Mouse (Mus musculus) G1E (cell line): ENCODE data around the gene Nkx1-2.

Experiments used
- CTCF ChIP-seq: IDR thresholded peaks from 2 replicates; pipeline ENCODE4 v1.5.1; 2012; ENCODE audit warnings: low read depth, low read length, inconsistent platforms, mixed read lengths
- GATA1 ChIP-seq: IDR thresholded peaks from 2 replicates; pipeline ENCODE4 v1.6.1; 2012; ENCODE audit warnings: borderline replicate concordance, low read length, inconsistent platforms, mixed read lengths
- POLR2AphosphoS5 ChIP-seq: IDR thresholded peaks from 2 replicates; pipeline ENCODE4 v1.6.1; 2012; ENCODE audit warnings: low read depth, low read length, inconsistent platforms; ENCODE audit not compliant: insufficient replicate concordance
- TAL1 ChIP-seq: conservative IDR thresholded peaks from 2 replicates; pipeline ENCODE4 v1.6.1; 2012; ENCODE audit warnings: low read depth, low read length, inconsistent platforms, mixed read lengths

DNA sequence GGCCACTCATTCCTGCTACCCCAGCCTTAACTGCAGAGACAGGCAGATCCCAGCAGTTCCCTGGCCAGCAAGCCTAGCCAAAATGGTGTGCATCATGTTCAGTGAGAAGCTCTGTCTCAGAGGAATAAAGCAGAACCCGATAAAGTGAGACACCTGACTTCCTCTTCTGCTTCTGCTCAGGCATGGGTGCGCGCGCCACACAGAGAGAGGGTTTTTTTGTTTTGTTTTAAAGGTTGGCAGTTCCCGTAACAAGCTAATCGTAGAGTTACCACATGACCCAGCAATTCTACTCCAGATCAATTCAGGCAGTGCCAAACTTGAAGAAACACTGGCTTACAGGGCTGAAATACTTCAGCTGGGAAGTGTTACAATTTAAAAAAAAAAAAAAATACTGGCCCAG lies 30.6 kb downstream of the Nkx1-2 start:
- TF ChIP-seq GATA1 (no peak), CTCF (no peak), POLR2AphosphoS5 (no peak), TAL1 (no peak)
